In the genomic region with DNA sequence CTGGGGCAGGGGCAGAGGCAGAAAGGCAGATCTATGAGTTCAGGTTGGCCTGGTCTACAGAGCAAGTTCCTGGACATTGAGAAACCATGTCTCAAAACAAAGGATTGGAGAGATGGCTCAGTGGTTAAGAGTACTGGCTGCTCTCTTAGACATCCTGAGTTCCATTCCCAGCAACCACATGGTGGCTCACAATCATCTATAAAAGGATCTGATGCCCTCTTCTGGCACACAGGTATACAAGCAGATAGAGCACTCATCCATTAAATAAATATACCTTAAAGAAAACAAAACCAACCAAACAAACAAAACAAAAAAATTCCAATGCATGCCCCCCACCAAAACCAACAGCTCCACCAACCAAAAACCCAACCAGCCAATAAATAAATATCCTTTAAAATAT, we compare ENCODE assay signal across 20 mouse cellular contexts. TPM values are rescaled to one million over a fixed set of nuclear protein-coding genes. Genes with fewer than 3 reads are reported as not detected.
A peak's percentile ranks its signal among the peaks of the same experiment; 100 is the strongest.
DNase-seq lines count a peak whose midpoint lies in the region; ATAC-seq and TF ChIP-seq lines count a peak whose summit lies in the region.
"Had no signal": no experiment of that assay in that cellular context is flagged by ENCODE, and none has a peak within 500 bp of the region (broad histone marks: within the 10 kb centered on the region; RNA-seq: fewer than 3 reads in every experiment).

No protein-coding gene starts in this region.

- no peaks in the 10 kb centered on the region for H3K9me3 ChIP-seq in kidney, embryonic 16.5 days (ENCODE audit: low read length)
- H3K9me3 ChIP-seq in liver, embryonic 16.5 days (replicated peaks; ENCODE audit: control insufficient read depth, low read length), result no peaks in the 10 kb centered on the region
- H3K9me3 ChIP-seq: embryonic facial prominence, embryonic 15.5 days; forebrain, embryonic 12.5 days; heart, embryonic 15.5 days; hindbrain, embryonic 10.5 days had no signal

- ATAC-seq in kidney, embryonic 16.5 days (ENCODE audit: low FRiP score, low TSS enrichment), result no peak
- ATAC-seq in Patski, result no peak
- ATAC-seq in liver, embryonic 16.5 days (ENCODE audit: low read depth), result peak; percentile 56; the same call in 1 of the 2 replicates
- ATAC-seq: intestine, embryonic 16.5 days had no signal

- H3K4me2 ChIP-seq in kidney, embryonic 16.5 days (replicated peaks; ENCODE audit: low read depth, low read length), result no peak overlapping the region
- no peak overlapping the region for H3K4me2 ChIP-seq in liver, embryonic 16.5 days (ENCODE audit: low read depth, low read length)
- H3K4me2 ChIP-seq: embryonic facial prominence, embryonic 15.5 days; forebrain, embryonic 12.5 days; heart, embryonic 15.5 days; lung, embryonic 14.5 days had no signal

- peaks cover 3% of the 10 kb centered on the region; the same call in 1 of the 2 replicates for H3K36me3 ChIP-seq in kidney, adult 2 months (ENCODE audit: control insufficient read depth, insufficient read depth, low read length)
- H3K36me3 ChIP-seq in kidney, embryonic 16.5 days (ENCODE audit: insufficient read depth, low read length), result peaks cover 6% of the 10 kb centered on the region; the same call in 1 of the 2 replicates
- peaks cover 21% of the 10 kb centered on the region for H3K36me3 ChIP-seq in liver, embryonic 16.5 days (ENCODE audit: control insufficient read depth, insufficient read depth)
- H3K36me3 ChIP-seq: forebrain, embryonic 12.5 days had no signal

- no peak for TF ChIP-seq CTCF in kidney, adult 2 months (conservative IDR thresholded peaks at IDR 0.05; ENCODE audit: insufficient read depth, insufficient read length, low read depth, low read length)
- peak; percentile 24 for TF ChIP-seq CTCF in Patski (IDR thresholded peaks at IDR 0.05)

- no peak overlapping the region for H3K4me3 ChIP-seq in kidney, adult 2 months (ENCODE audit: insufficient read depth, low read depth, low read length)
- no peak overlapping the region for H3K4me3 ChIP-seq in kidney, embryonic 16.5 days (ENCODE audit: low read length)
- H3K4me3 ChIP-seq in liver, embryonic 16.5 days (ENCODE audit: low read depth, low read length), result no peak overlapping the region
- H3K4me3 ChIP-seq: embryonic facial prominence, embryonic 15.5 days; forebrain, embryonic 12.5 days; heart, embryonic 15.5 days; hindbrain, embryonic 10.5 days had no signal

- CTCF ChIA-PET in Patski (lab: Charles Lee), result interaction anchor here (1.1 kb wide), 1 partner anchor 16 kb away, joined by 4 read pairs; no protein-coding TSS in a partner anchor

- H3K9ac ChIP-seq in kidney, embryonic 16.5 days (replicated peaks; ENCODE audit: low read length), result no peak overlapping the region
- H3K9ac ChIP-seq in liver, embryonic 16.5 days (ENCODE audit: low read depth, low read length), result no peak overlapping the region
- H3K9ac ChIP-seq: embryonic facial prominence, embryonic 15.5 days; forebrain, embryonic 12.5 days; heart, embryonic 15.5 days; lung, embryonic 14.5 days had no signal

- in situ Hi-C loops in Patski (cut with MboI; ENCODE audit: low pct_unique_long_range_greater_than_20kb), result no loop called here

- POLR2A ChIA-PET in Patski (lab: Charles Lee), result no interaction called here

- no peaks in the 10 kb centered on the region for H3K4me1 ChIP-seq in kidney, adult 2 months (ENCODE audit: control insufficient read depth, insufficient read depth, low read length)
- H3K4me1 ChIP-seq in kidney, embryonic 16.5 days (ENCODE audit: insufficient read depth, low read length), result no peaks in the 10 kb centered on the region
- H3K4me1 ChIP-seq in liver, embryonic 16.5 days (ENCODE audit: control insufficient read depth, low read depth, low read length), result no peaks in the 10 kb centered on the region; the same call in 1 of the 2 replicates
- H3K4me1 ChIP-seq: embryonic facial prominence, embryonic 15.5 days; forebrain, embryonic 12.5 days; hindbrain, embryonic 10.5 days had no signal

- TF ChIP-seq POLR2A in kidney, adult 2 months (IDR thresholded peaks at IDR 0.05; ENCODE audit: low read depth, low read length), result no peak

- DNase-seq in kidney, adult 2 months, result peak; percentile 27
- peak; percentile 51 for DNase-seq in A20 (ENCODE audit: low read depth, low spot score)
- DNase-seq in Patski (ENCODE audit: low read depth, low spot score), result no peak
- DNase-seq in embryo, embryonic 9.5 days (ENCODE audit: extremely low spot score), result no peak
- DNase-seq in yolk sac, embryonic 10.5 days (ENCODE audit: low spot score), result no peak
- DNase-seq: adrenal gland, adult 2 months; cerebellum, adult 18-20 months; kidney, postnatal 36 days; left cerebral cortex, postnatal 4 days; lung, embryonic 14.5 days; midbrain, embryonic 14.5 days; thymus, adult 2 months had no signal

- H3K27ac ChIP-seq in kidney, adult 2 months (ENCODE audit: insufficient read depth, low read depth, low read length), result no peak overlapping the region
- H3K27ac ChIP-seq in kidney, embryonic 16.5 days (ENCODE audit: low read length), result no peak overlapping the region
- H3K27ac ChIP-seq in liver, embryonic 16.5 days (ENCODE audit: low read length), result peak overlapping the region; percentile 69
- H3K27ac ChIP-seq: embryonic facial prominence, embryonic 15.5 days; forebrain, embryonic 12.5 days; heart, embryonic 15.5 days; hindbrain, embryonic 10.5 days had no signal

- no peaks in the 10 kb centered on the region for H3K27me3 ChIP-seq in kidney, adult 2 months (replicated peaks; ENCODE audit: control insufficient read depth, insufficient read depth, low read length)
- H3K27me3 ChIP-seq in kidney, embryonic 16.5 days (ENCODE audit: insufficient read depth, low read length), result no peaks in the 10 kb centered on the region
- no peaks in the 10 kb centered on the region for H3K27me3 ChIP-seq in Patski
- H3K27me3 ChIP-seq in liver, embryonic 16.5 days (ENCODE audit: control insufficient read depth, insufficient read depth, low read depth, low read length), result no peaks in the 10 kb centered on the region
- H3K27me3 ChIP-seq: embryonic facial prominence, embryonic 15.5 days; forebrain, embryonic 12.5 days; heart, embryonic 15.5 days had no signal

RNA-seq across cellular contexts. Expression of a gene that starts 14.4 kb away (rescaled TPM):
- polyA plus RNA-seq in kidney, adult 2 months (2012; rRNA removed), result 27.7 and 29.8 TPM in 2 replicates
- polyA plus RNA-seq in kidney, embryonic 16.5 days (2015; fragmentation: Nextera tagmentation; extraction: Ambion mirVana), result 34.5 and 42.7 TPM in 2 replicates
- 27.3 TPM for polyA plus RNA-seq in Patski (2021)
- polyA plus RNA-seq in liver, embryonic 16.5 days (2015; fragmentation: Nextera tagmentation; extraction: Ambion mirVana), result 356 and 399 TPM in 2 replicates

RNA-seq across cellular contexts. Expression of a gene that starts 34.3 kb away (rescaled TPM):
- polyA plus RNA-seq in kidney, adult 2 months (2012; rRNA removed), result 0.08 and 0.09 TPM in 2 replicates
- not detected in 2 replicates for polyA plus RNA-seq in kidney, embryonic 16.5 days (2015; fragmentation: Nextera tagmentation; extraction: Ambion mirVana)
- not detected for polyA plus RNA-seq in Patski (2021)
- polyA plus RNA-seq in liver, embryonic 16.5 days (2015; fragmentation: Nextera tagmentation; extraction: Ambion mirVana), result not detected in 2 replicates
- polyA plus RNA-seq: adrenal gland, adult 2 months; heart, embryonic 15.5 days; hindbrain, embryonic 10.5 days; lung, embryonic 14.5 days; neural tube, embryonic 11.5 days had no signal

RNA-seq across cellular contexts. Expression of a gene that starts 43.2 kb away (rescaled TPM):
- polyA plus RNA-seq in kidney, adult 2 months (2012; rRNA removed), result 45.0 and 47.0 TPM in 2 replicates
- 124 TPM in 2 replicates for polyA plus RNA-seq in kidney, embryonic 16.5 days (2015; fragmentation: Nextera tagmentation; extraction: Ambion mirVana)
- 70.1 TPM for polyA plus RNA-seq in Patski (2021)
- polyA plus RNA-seq in liver, embryonic 16.5 days (2015; fragmentation: Nextera tagmentation; extraction: Ambion mirVana), result 23.8 and 24.2 TPM in 2 replicates

RNA-seq across cellular contexts. Expression of a gene that starts 46.0 kb away (rescaled TPM):
- polyA plus RNA-seq in kidney, adult 2 months (2012; rRNA removed), result not detected in 2 replicates
- not detected in 2 replicates for polyA plus RNA-seq in kidney, embryonic 16.5 days (2015; fragmentation: Nextera tagmentation; extraction: Ambion mirVana)
- polyA plus RNA-seq in Patski (2021), result not detected
- not detected in 2 replicates for polyA plus RNA-seq in liver, embryonic 16.5 days (2015; fragmentation: Nextera tagmentation; extraction: Ambion mirVana)
- polyA plus RNA-seq: adrenal gland, adult 2 months; embryonic facial prominence, embryonic 15.5 days; forebrain, embryonic 12.5 days; heart, embryonic 15.5 days; hindbrain, embryonic 10.5 days; intestine, embryonic 16.5 days; lung, embryonic 14.5 days; midbrain, embryonic 14.5 days; neural tube, embryonic 11.5 days; thymus, adult 2 months had no signal

Comparison
In these comparisons a context has a peak if more than half of its experiments do, and no peak if none do; other contexts are left out.
1. DNase-seq: peak in kidney, adult 2 months (single experiment) and A20 (single experiment); none in Patski (single experiment), embryo, embryonic 9.5 days (single experiment) and yolk sac, embryonic 10.5 days (single experiment).